Mouse (Mus musculus) CH12.LX (cell line): ENCODE measurements around the gene Adam15. TPM values are rescaled to one million over a fixed set of nuclear protein-coding genes. Genes with fewer than 3 reads are reported as not detected.

Experiments
- DNase-seq: peaks from one replicate; pipeline ENCODE4 v3.0.0-alpha.2; 2013; ENCODE audit errors: extremely low read depth
- H3K27ac ChIP-seq: 2 replicates; pipeline ENCODE4 v1.5.1; 2012; ENCODE audit warnings: low read depth, mild to moderate bottlenecking, control low read depth, moderate library complexity; ENCODE audit not compliant: insufficient read depth
- H3K27me3 ChIP-seq: replicated peaks from 2 replicates; pipeline ENCODE3; 2012; ENCODE audit warnings: inconsistent platforms
- H3K36me3 ChIP-seq, 2 experiments: replicated peaks in 1 of 2; 2 replicates each; pipeline versions ENCODE3 to v1.6.1; 2012; ENCODE audit warnings: inconsistent platforms in 1 of 2, low read length in 1 of 2, mild to moderate bottlenecking in 1 of 2, mixed read lengths in 1 of 2, moderate library complexity in 1 of 2; ENCODE audit not compliant: control insufficient read depth in 1 of 2, insufficient read depth in 1 of 2
- H3K4me1 ChIP-seq, 2 experiments: 2 replicates each; pipeline ENCODE4 v1.6.1; 2012; ENCODE audit warnings: inconsistent platforms in 1 of 2, moderate library complexity in 1 of 2; ENCODE audit not compliant: insufficient read depth in 2 of 2, control insufficient read depth in 1 of 2
- H3K4me2 ChIP-seq: 2 replicates; pipeline ENCODE4 v1.6.1; 2012; ENCODE audit warnings: low read depth, mild to moderate bottlenecking, control low read depth; ENCODE audit not compliant: poor library complexity, insufficient read depth, severe bottlenecking
- H3K4me3 ChIP-seq, 3 experiments: fragments of 150-350 bp in 1 of 3; sonication (generic) in 1 of 3; replicated peaks in 1 of 3; 2 replicates each; pipeline versions ENCODE3 to v1.5.1; 2011 to 2012; ENCODE audit warnings: low read depth in 2 of 3, low read length in 2 of 3, mild to moderate bottlenecking in 2 of 3, moderate library complexity in 2 of 3, control low read depth in 1 of 3, improper control_type of control experiment in 1 of 3, inconsistent platforms in 1 of 3, mixed read lengths in 1 of 3; ENCODE audit not compliant: poor library complexity in 1 of 3
- H3K79me2 ChIP-seq: replicated peaks from 2 replicates; pipeline ENCODE4 v1.6.1; 2012; ENCODE audit warnings: mild to moderate bottlenecking, moderate library complexity; ENCODE audit not compliant: control insufficient read depth, poor library complexity, insufficient read depth, severe bottlenecking; ENCODE audit errors: extremely low read depth
- H3K9ac ChIP-seq: 2 replicates; pipeline ENCODE4 v1.6.1; 2012; ENCODE audit warnings: low read depth, mild to moderate bottlenecking, control low read depth, moderate library complexity; ENCODE audit not compliant: insufficient read depth
- H3K9me3 ChIP-seq: replicated peaks from 2 replicates; pipeline ENCODE3; 2012; ENCODE audit warnings: low read length, inconsistent platforms, mixed read lengths
- BHLHE40 ChIP-seq: IDR thresholded peaks from 2 replicates; pipeline ENCODE4 v1.6.1; 2011; ENCODE audit warnings: mild to moderate bottlenecking, low read depth, low read length, improper control_type of control experiment
- CHD2 ChIP-seq: IDR thresholded peaks from 2 replicates; pipeline ENCODE4 v1.6.1; 2011; ENCODE audit warnings: low read length, improper control_type of control experiment
- ELF1 ChIP-seq: IDR thresholded peaks from 2 replicates; pipeline ENCODE4 v1.6.1; 2014; ENCODE audit warnings: low read depth, mild to moderate bottlenecking, inconsistent platforms, low read length, improper control_type of control experiment
- EP300 ChIP-seq: IDR thresholded peaks from 2 replicates; pipeline ENCODE4 v1.6.1; 2011; ENCODE audit warnings: low read length, improper control_type of control experiment
- HCFC1 ChIP-seq: IDR thresholded peaks from 2 replicates; pipeline ENCODE4 v1.6.1; 2012; ENCODE audit warnings: low read depth, mild to moderate bottlenecking, inconsistent platforms, low read length, improper control_type of control experiment
- IRF4 ChIP-seq: IDR thresholded peaks from 2 replicates; pipeline ENCODE4 v1.6.1; 2014; ENCODE audit warnings: low read depth, mild to moderate bottlenecking, inconsistent platforms, low read length, improper control_type of control experiment
- JUN ChIP-seq: IDR thresholded peaks from 2 replicates; pipeline ENCODE4 v1.6.1; 2011; ENCODE audit warnings: low read depth, mild to moderate bottlenecking, low read length, improper control_type of control experiment, moderate library complexity; ENCODE audit not compliant: insufficient read depth
- MAFK ChIP-seq: IDR thresholded peaks from 2 replicates; pipeline ENCODE4 v1.6.1; 2011; ENCODE audit warnings: low read length, improper control_type of control experiment; ENCODE audit not compliant: insufficient replicate concordance
- MAZ ChIP-seq: IDR thresholded peaks from 2 replicates; pipeline ENCODE4 v1.6.1; 2012; ENCODE audit warnings: low read depth, mild to moderate bottlenecking, inconsistent platforms, low read length, improper control_type of control experiment, moderate library complexity
- MEF2A ChIP-seq: IDR thresholded peaks from 2 replicates; pipeline ENCODE4 v1.6.1; 2014; ENCODE audit warnings: low read depth, mild to moderate bottlenecking, inconsistent platforms, low read length, improper control_type of control experiment, borderline replicate concordance
- MYC ChIP-seq: IDR thresholded peaks from 2 replicates; pipeline ENCODE4 v1.6.1; 2011; ENCODE audit warnings: low read depth, mild to moderate bottlenecking, improper control_type of control experiment, low read length
- NELFE ChIP-seq: IDR thresholded peaks from 2 replicates; pipeline ENCODE4 v1.6.1; 2011; ENCODE audit warnings: low read depth, low read length, improper control_type of control experiment
- POLR2A ChIP-seq: IDR thresholded peaks from 2 replicates; pipeline ENCODE4 v1.6.1; 2011; ENCODE audit warnings: low read depth, mild to moderate bottlenecking, improper control_type of control experiment, low read length
- RAD21 ChIP-seq: IDR thresholded peaks from 2 replicates; pipeline ENCODE4 v1.6.1; 2011; ENCODE audit warnings: low read depth, mild to moderate bottlenecking, low read length, improper control_type of control experiment, moderate library complexity
- SIN3A ChIP-seq: IDR thresholded peaks from 2 replicates; pipeline ENCODE4 v1.6.1; 2012; ENCODE audit warnings: low read length, improper control_type of control experiment, inconsistent platforms
- SMC3 ChIP-seq: IDR thresholded peaks from 2 replicates; pipeline ENCODE4 v1.6.1; 2011; ENCODE audit warnings: low read depth, low read length, improper control_type of control experiment
- ZC3H11A ChIP-seq: IDR thresholded peaks from 2 replicates; pipeline ENCODE4 v1.6.1; 2012; ENCODE audit warnings: low read depth, mild to moderate bottlenecking, inconsistent platforms, low read length, improper control_type of control experiment
- ZKSCAN1 ChIP-seq: IDR thresholded peaks from 2 replicates; pipeline ENCODE4 v1.6.1; 2012; ENCODE audit warnings: low read depth, inconsistent platforms, low read length, improper control_type of control experiment, borderline replicate concordance
- ZNF384 ChIP-seq: IDR thresholded peaks from 2 replicates; pipeline ENCODE4 v1.6.1; 2012; ENCODE audit warnings: low read depth, low read length, improper control_type of control experiment, inconsistent platforms
- dilution Hi-C: fragments of 300-500 bp; cut with MboI; formaldehyde crosslinking; loops from 2 replicates; pipeline ENCODE4 v1.14.3; 2020; ENCODE audit warnings: low sequenced_read_pairs; ENCODE audit not compliant: extremely low pct_unique_long_range_greater_than_20kb, extremely low pct_ligation_motif_present
- in situ Hi-C: fragments of 300-500 bp; cut with MboI; formaldehyde crosslinking; loops from 3 replicates; pipeline ENCODE4 v1.14.3; 2019; ENCODE audit warnings: low sequenced_read_pairs, low pct_ligation_motif_present, low pct_unique_long_range_greater_than_20kb, mixed read lengths
- polyA plus RNA-seq: library from polyadenylated mRNA; unstranded; fragments of >175 nt; gene quantifications from 2 replicates; pipeline ENCODE4 v1.2.1, GENCODE M21; 2012; ENCODE audit warnings: low read depth; ENCODE audit not compliant: insufficient read length
- total RNA-seq, 2 experiments: library from RNA; depleted of rRNA; stranded (reverse); fragments of 300-350 nt in 1 of 2; fragments of >200 nt in 1 of 2; gene quantifications; 2 replicates each; pipeline ENCODE4 v1.2.3; 2012 to 2014

The Adam15 gene
- total and polyA plus RNA-seq, 3 experiments, result 5.8 to 39.1 (median 26.5) TPM

- peak; percentile 48; the same call in 1 of the 2 replicates for TF ChIP-seq CHD2
- TF ChIP-seq HCFC1, result no peak
- TF ChIP-seq RAD21, result peak; percentile 33
- TF ChIP-seq BHLHE40, result no peak
- 0 out of 2 replicates have a peak, but pooled peaks have one; percentile 8 for TF ChIP-seq IRF4
- TF ChIP-seq MEF2A, result peak; percentile 89; the same call in 1 of the 2 replicates
- no peak for TF ChIP-seq ZNF384
- no peak for TF ChIP-seq ZC3H11A
- TF ChIP-seq MAFK, result no peak
- TF ChIP-seq POLR2A, result peak; percentile 74
- TF ChIP-seq SMC3, result peak; percentile 51
- no peak for TF ChIP-seq MYC
- TF ChIP-seq ZKSCAN1, result no peak
- TF ChIP-seq EP300, result no peak; the same call in 1 of the 2 replicates
- TF ChIP-seq ELF1, result no peak; the same call in 1 of the 2 replicates
- TF ChIP-seq NELFE, result peak; percentile 66
Measured at GRCm38 (mm10) chr3:89395806-89396653, 46.2 kb upstream of the Adam15 start (continued).

GRCm38 (mm10) chr3:89395419-89395805 is 45.6 kb upstream of the Adam15 start:
- TF ChIP-seq MAZ (0 out of 2 replicates have a peak, but pooled peaks have one; percentile 43), JUN (no peak), ELF1 (0 out of 2 replicates have a peak, but pooled peaks have one; percentile 17), SIN3A (peak; percentile 9; the same call in 1 of the 2 replicates)
- Histone ChIP-seq H3K79me2 (peaks cover 9% of the 10 kb centered on the region; the same call in 1 of the 2 replicates), H3K9ac (peak overlapping the region; percentile 55), H3K27me3 (no peaks in the 10 kb centered on the region), H3K4me3 (peak overlapping the region; percentile 54 to 71 (median 58)), H3K4me2 (peak overlapping the region; percentile 94), H3K9me3 (no peaks in the 10 kb centered on the region), H3K4me1 (peaks cover 0 to 34% of the 10 kb centered on the region in 2 experiments; a peak in 3 of 4 replicates), H3K27ac (peak overlapping the region; percentile 96), H3K36me3 (peaks cover 13 to 21% of the 10 kb centered on the region in 2 experiments)
- in situ Hi-C loops, result no loop called here
- dilution Hi-C loops, result no loop called here
- no peak for DNase-seq
